Mouse (Mus musculus) ES-E14 (cell line): ENCODE data around the gene Tubgcp2. TPM values are rescaled to one million over a fixed set of nuclear protein-coding genes. Genes with fewer than 3 reads are reported as not detected.

Source experiments
- DNase-seq: peaks from one replicate; pipeline ENCODE4 v3.0.0-alpha.2; 2013; ENCODE audit warnings: low read depth, low spot score
- H3K27ac ChIP-seq: 2 replicates; pipeline ENCODE4 v1.5.1; 2012; ENCODE audit warnings: low read depth, mild to moderate bottlenecking, low read length, moderate library complexity, mixed read lengths; ENCODE audit not compliant: poor library complexity, insufficient read depth, severe bottlenecking
- H3K36me3 ChIP-seq: 2 replicates; pipeline ENCODE4 v1.6.1; 2012; ENCODE audit warnings: mild to moderate bottlenecking, low read length, moderate library complexity, mixed read lengths; ENCODE audit not compliant: control insufficient read depth, poor library complexity, insufficient read depth, severe bottlenecking
- H3K4me1 ChIP-seq, 2 experiments: fragments of 150-350 bp in 1 of 2; sonication (generic) in 1 of 2; 2 replicates each; pipeline ENCODE4 v1.6.1; 2012; ENCODE audit warnings: low read length in 2 of 2, mild to moderate bottlenecking in 1 of 2, mixed read lengths in 1 of 2; ENCODE audit not compliant: control insufficient read depth in 2 of 2, insufficient read depth in 2 of 2, poor library complexity in 1 of 2
- H3K4me3 ChIP-seq, 2 experiments: fragments of 150-350 bp in 1 of 2; sonication (generic) in 1 of 2; 2 replicates each; pipeline ENCODE4 v1.5.1; 2012; ENCODE audit warnings: low read length in 2 of 2, low read depth in 1 of 2, mild to moderate bottlenecking in 1 of 2, mixed read lengths in 1 of 2; ENCODE audit not compliant: insufficient read depth in 1 of 2, poor library complexity in 1 of 2, severe bottlenecking in 1 of 2
- H3K9ac ChIP-seq: 2 replicates; pipeline ENCODE4 v1.6.1; 2012; ENCODE audit warnings: low read depth, mild to moderate bottlenecking, low read length, mixed read lengths; ENCODE audit not compliant: poor library complexity, insufficient read depth, severe bottlenecking
- H3K9me3 ChIP-seq: fragments of 150-350 bp; sonication (generic); 2 replicates; pipeline ENCODE4 v1.6.1; 2012; ENCODE audit warnings: low read depth, mild to moderate bottlenecking, low read length; ENCODE audit not compliant: control insufficient read depth, insufficient read depth
- CHD2 ChIP-seq: IDR thresholded peaks from 2 replicates; pipeline ENCODE4 v1.6.1; 2014; ENCODE audit warnings: mild to moderate bottlenecking, low read depth, low read length, inconsistent platforms
- HCFC1 ChIP-seq: IDR thresholded peaks from 2 replicates; pipeline ENCODE4 v1.6.1; 2012; ENCODE audit warnings: low read length, inconsistent platforms, borderline replicate concordance; ENCODE audit not compliant: insufficient read depth
- MAFK ChIP-seq: IDR thresholded peaks from 2 replicates; pipeline ENCODE4 v1.6.1; 2014; ENCODE audit warnings: mild to moderate bottlenecking, low read depth, low read length, inconsistent platforms; ENCODE audit not compliant: insufficient read depth
- ZC3H11A ChIP-seq: IDR thresholded peaks from 2 replicates; pipeline ENCODE4 v1.6.1; 2012; ENCODE audit warnings: low read depth, mild to moderate bottlenecking, inconsistent platforms, low read length, borderline replicate concordance
- ZNF384 ChIP-seq: IDR thresholded peaks from 2 replicates; pipeline ENCODE4 v1.6.1; 2012; ENCODE audit warnings: low read depth, low read length, inconsistent platforms
- in situ Hi-C, 2 experiments: fragments of 600-800 bp; cut with MboI; formaldehyde crosslinking; loops; one replicate each; pipeline ENCODE4 v1.15.1; 2025; ENCODE audit warnings: low sequenced_read_pairs in 2 of 2, inconsistent platforms in 1 of 2; ENCODE audit not compliant: unreplicated experiment in 2 of 2
- total RNA-seq: library from RNA; depleted of rRNA; stranded (reverse); fragments of 300-350 nt; gene quantifications from 2 replicates; pipeline ENCODE4 v1.2.3, GENCODE M21; 2012

The Tubgcp2 gene
- total RNA-seq, 1 experiment: 28.1 TPM

GRCm38 (mm10) chr7:139969348-139970130 lies 66.9 kb downstream of the Tubgcp2 start:
- TF ChIP-seq ZC3H11A: peak; percentile 10; the same call in 1 of the 2 replicates
- TF ChIP-seq MAFK: no peak
- no peak for TF ChIP-seq HCFC1
- no peak for TF ChIP-seq CHD2
- no peak for TF ChIP-seq ZNF384
- no peak overlapping the region for H3K4me3 ChIP-seq
- no peaks in the 10 kb centered on the region for H3K36me3 ChIP-seq
- peaks cover under 1 to 36% of the 10 kb centered on the region in 2 experiments; a peak in 2 of 4 replicates for H3K4me1 ChIP-seq
- in situ Hi-C loops: no loop called here
- no peaks in the 10 kb centered on the region for H3K9me3 ChIP-seq
- DNase-seq: peak; percentile 75
- H3K9ac ChIP-seq: no peak overlapping the region
- no peak overlapping the region for H3K27ac ChIP-seq

GRCm38 (mm10) chr7:139968428-139968827 lies 68.0 kb downstream of the Tubgcp2 start:
- no peak for DNase-seq
- H3K36me3 ChIP-seq: no peaks in the 10 kb centered on the region
- H3K9me3 ChIP-seq: no peaks in the 10 kb centered on the region
- H3K27ac ChIP-seq: no peak overlapping the region
- H3K4me3 ChIP-seq: no peak overlapping the region
- TF ChIP-seq ZNF384 (no peak), HCFC1 (no peak), MAFK (no peak), CHD2 (no peak), ZC3H11A (no peak)
- H3K4me1 ChIP-seq: peaks cover 0 to 30% of the 10 kb centered on the region in 2 experiments; a peak in 2 of 4 replicates
- in situ Hi-C loops: no loop called here
- no peak overlapping the region for H3K9ac ChIP-seq

GRCm38 (mm10) chr7:139967175-139967574 lies 69.3 kb downstream of the Tubgcp2 start:
- no peak overlapping the region for H3K4me3 ChIP-seq
- in situ Hi-C loops: no loop called here
- no peak for TF ChIP-seq ZC3H11A
- no peak for TF ChIP-seq HCFC1
- no peak for TF ChIP-seq CHD2
- no peak for TF ChIP-seq ZNF384
- no peak for TF ChIP-seq MAFK
- H3K27ac ChIP-seq: no peak overlapping the region
- H3K9ac ChIP-seq: no peak overlapping the region
- peaks cover 0 to 22% of the 10 kb centered on the region in 2 experiments; a peak in 2 of 4 replicates for H3K4me1 ChIP-seq
- DNase-seq: no peak
- H3K36me3 ChIP-seq: no peaks in the 10 kb centered on the region
- no peaks in the 10 kb centered on the region for H3K9me3 ChIP-seq

- Histone ChIP-seq H3K27ac (no peak overlapping the region), H3K4me3 (no peak overlapping the region), H3K9ac (no peak overlapping the region), H3K36me3 (no peaks in the 10 kb centered on the region), H3K9me3 (no peaks in the 10 kb centered on the region), H3K4me1 (peaks cover 0 to 7% of the 10 kb centered on the region in 2 experiments; a peak in 2 of 4 replicates)
- no peak for DNase-seq
- in situ Hi-C loops: no loop called here
- TF ChIP-seq MAFK (no peak), ZC3H11A (no peak), ZNF384 (no peak), CHD2 (no peak), HCFC1 (no peak)
Measured at GRCm38 (mm10) chr7:139963814-139964213, 72.7 kb downstream of the Tubgcp2 start.
